Mouse (Mus musculus) pancreas, adult 10 weeks (tissue): ENCODE data around the gene Tenm3. TPM values are rescaled to one million over a fixed set of nuclear protein-coding genes. Genes with fewer than 3 reads are reported as not detected.

Experiments
- polyA plus RNA-seq: library from polyadenylated mRNA; stranded (reverse); fragments of 350-450 nt; fragmentation: Illumina TruSeq; extraction: RNeasy Lipid Tissue Mini Kit (QIAGEN cat#74804); gene quantifications from one replicate; pipeline ENCODE4 v1.2.3, GENCODE M21; 2015; ENCODE audit warnings: low read depth, low replicate concordance; ENCODE audit not compliant: insufficient read depth

The Tenm3 gene
- polyA plus RNA-seq: 1.2 TPM

GRCm38 (mm10) chr8:48843931-48844285, at the start of gene Tenm3:
TSS of gene Tenm3 (minus strand) at chr8:48843951.

